Mouse (Mus musculus): ENCODE measurements at regions not wholly inside any gene's neighbourhood (a gene's known extent, or its start where the extent isn't known, plus 50 kb on each side); places are given as distances from the start of the nearest gene placed in this dataset.

GRCm38 (mm10) chr8:93697206-93697605, 112.6 kb upstream of the Gnao1 start:
- no peak overlapping the region for H3ac ChIP-seq (ENCODE audit: control insufficient read depth, insufficient read length)
- H3K4me3 ChIP-seq, result no peak overlapping the region
- no peaks in the 10 kb centered on the region for H3K27me3 ChIP-seq (ENCODE audit: control insufficient read depth, insufficient read depth, insufficient read length)
- H3K4me2 ChIP-seq (ENCODE audit: low read depth), result no peak overlapping the region
- no peaks in the 10 kb centered on the region for H3K79me2 ChIP-seq (ENCODE audit: control insufficient read depth, insufficient read depth)
- H3K36me3 ChIP-seq (ENCODE audit: control insufficient read depth, insufficient read depth), result no peaks in the 10 kb centered on the region
- TF ChIP-seq E2F4 (IDR thresholded peaks at IDR 0.05; ENCODE audit: insufficient read depth) (no peak), MYOG (IDR thresholded peaks at IDR 0.05; ENCODE audit: control insufficient read depth in 1 of 3, insufficient read depth in 1 of 3, insufficient read length in 2 of 3, low read depth in 2 of 3) (no peak), TCF12 (IDR thresholded peaks at IDR 0.05; ENCODE audit: insufficient read depth, poor library complexity, severe bottlenecking) (no peak), REST (IDR thresholded peaks at IDR 0.05; ENCODE audit: insufficient read depth, insufficient read length) (no peak), TCF3 (IDR thresholded peaks at IDR 0.05; ENCODE audit: insufficient read length, low read depth) (no peak), SRF (IDR thresholded peaks at IDR 0.05; ENCODE audit: control insufficient read depth, insufficient read length, low read depth) (no peak), MYOD1 (IDR thresholded peaks at IDR 0.05; ENCODE audit: control insufficient read depth in 1 of 3, insufficient read length in 2 of 3, low read depth in 2 of 3) (no peak), USF1 (IDR thresholded peaks at IDR 0.05; ENCODE audit: low read depth) (no peak), POLR2A (IDR thresholded peaks at IDR 0.05; ENCODE audit: insufficient read length, low read depth) (no peak), CEBPB (IDR thresholded peaks at IDR 0.05; ENCODE audit: insufficient read depth, poor library complexity, severe bottlenecking) (no peak), POLR2AphosphoS2 (IDR thresholded peaks at IDR 0.05; ENCODE audit: insufficient read length, low read depth) (no peak), MAX (IDR thresholded peaks at IDR 0.05; ENCODE audit: low read depth) (no peak)

- Histone ChIP-seq H3K4me2 (ENCODE audit: low read depth) (no peak overlapping the region), H3K79me2 (ENCODE audit: control insufficient read depth, insufficient read depth) (no peaks in the 10 kb centered on the region), H3K4me3 (no peak overlapping the region), H3K36me3 (ENCODE audit: control insufficient read depth, insufficient read depth) (no peaks in the 10 kb centered on the region), H3ac (ENCODE audit: control insufficient read depth, insufficient read length) (no peak overlapping the region), H3K27me3 (ENCODE audit: control insufficient read depth, insufficient read depth, insufficient read length) (no peaks in the 10 kb centered on the region)
- TF ChIP-seq USF1 (IDR thresholded peaks at IDR 0.05; ENCODE audit: low read depth), result no peak
- no peak for TF ChIP-seq E2F4 (IDR thresholded peaks at IDR 0.05; ENCODE audit: insufficient read depth)
- TF ChIP-seq POLR2AphosphoS2 (IDR thresholded peaks at IDR 0.05; ENCODE audit: insufficient read length, low read depth), result no peak
- TF ChIP-seq MYOG (IDR thresholded peaks at IDR 0.05; ENCODE audit: control insufficient read depth in 1 of 3, insufficient read depth in 1 of 3, insufficient read length in 2 of 3, low read depth in 2 of 3), result no peak
- no peak for TF ChIP-seq MYOD1 (IDR thresholded peaks at IDR 0.05; ENCODE audit: control insufficient read depth in 1 of 3, insufficient read length in 2 of 3, low read depth in 2 of 3)
- no peak for TF ChIP-seq TCF3 (IDR thresholded peaks at IDR 0.05; ENCODE audit: insufficient read length, low read depth)
Measured at GRCm38 (mm10) chr8:93698508-93698907, 111.3 kb upstream of the Gnao1 start.

DNA sequence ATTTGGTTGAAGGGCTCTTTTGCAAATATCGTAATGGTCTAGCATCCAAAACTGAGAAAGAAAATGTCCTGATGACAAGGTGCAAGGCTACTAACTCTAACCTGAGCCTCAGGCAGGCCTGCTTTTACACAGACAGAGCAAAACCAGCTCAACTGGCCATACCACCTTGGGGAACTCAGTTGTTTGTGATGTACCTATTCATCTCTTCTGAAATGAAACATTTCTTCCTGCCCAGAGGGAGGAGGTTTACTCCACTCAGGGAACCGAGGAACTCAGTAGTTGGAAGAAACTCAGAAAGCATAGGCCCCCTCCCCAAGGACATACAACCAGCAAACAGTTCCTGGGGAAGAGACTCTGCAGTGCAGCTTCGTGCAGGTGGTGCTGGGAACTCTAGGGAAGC, 108.4 kb upstream of the Gnao1 start:
- H3K79me2 ChIP-seq (ENCODE audit: control insufficient read depth, insufficient read depth), result no peaks in the 10 kb centered on the region
- no peaks in the 10 kb centered on the region for H3K36me3 ChIP-seq (ENCODE audit: control insufficient read depth, insufficient read depth)
- H3ac ChIP-seq (ENCODE audit: control insufficient read depth, insufficient read length), result no peak overlapping the region
- H3K4me3 ChIP-seq, result no peak overlapping the region
- no peaks in the 10 kb centered on the region for H3K27me3 ChIP-seq (ENCODE audit: control insufficient read depth, insufficient read depth, insufficient read length)
- TF ChIP-seq CEBPB (IDR thresholded peaks at IDR 0.05; ENCODE audit: insufficient read depth, poor library complexity, severe bottlenecking), result no peak
- TF ChIP-seq USF1 (IDR thresholded peaks at IDR 0.05; ENCODE audit: low read depth), result no peak
- no peak for TF ChIP-seq E2F4 (IDR thresholded peaks at IDR 0.05; ENCODE audit: insufficient read depth)
- no peak for TF ChIP-seq SRF (IDR thresholded peaks at IDR 0.05; ENCODE audit: control insufficient read depth, insufficient read length, low read depth)
- no peak for TF ChIP-seq TCF12 (IDR thresholded peaks at IDR 0.05; ENCODE audit: insufficient read depth, poor library complexity, severe bottlenecking)
- TF ChIP-seq TCF3 (IDR thresholded peaks at IDR 0.05; ENCODE audit: insufficient read length, low read depth), result no peak
- no peak for TF ChIP-seq POLR2AphosphoS2 (IDR thresholded peaks at IDR 0.05; ENCODE audit: insufficient read length, low read depth)
- TF ChIP-seq REST (IDR thresholded peaks at IDR 0.05; ENCODE audit: insufficient read depth, insufficient read length), result no peak
- TF ChIP-seq MAX (IDR thresholded peaks at IDR 0.05; ENCODE audit: low read depth), result no peak
- no peak for TF ChIP-seq MYOG (IDR thresholded peaks at IDR 0.05; ENCODE audit: control insufficient read depth in 1 of 3, insufficient read depth in 1 of 3, insufficient read length in 2 of 3, low read depth in 2 of 3)
- no peak for TF ChIP-seq MYOD1 (IDR thresholded peaks at IDR 0.05; ENCODE audit: control insufficient read depth in 1 of 3, insufficient read length in 2 of 3, low read depth in 2 of 3)
- no peak for TF ChIP-seq POLR2A (IDR thresholded peaks at IDR 0.05; ENCODE audit: insufficient read length, low read depth)
- no peak overlapping the region for H3K4me2 ChIP-seq (ENCODE audit: low read depth)

- no peak overlapping the region for H3ac ChIP-seq (ENCODE audit: control insufficient read depth, insufficient read length)
- no peaks in the 10 kb centered on the region for H3K36me3 ChIP-seq (ENCODE audit: control insufficient read depth, insufficient read depth)
- TF ChIP-seq E2F4 (IDR thresholded peaks at IDR 0.05; ENCODE audit: insufficient read depth), result no peak
- no peak for TF ChIP-seq CEBPB (IDR thresholded peaks at IDR 0.05; ENCODE audit: insufficient read depth, poor library complexity, severe bottlenecking)
- TF ChIP-seq POLR2A (IDR thresholded peaks at IDR 0.05; ENCODE audit: insufficient read length, low read depth), result no peak
- no peak for TF ChIP-seq TCF12 (IDR thresholded peaks at IDR 0.05; ENCODE audit: insufficient read depth, poor library complexity, severe bottlenecking)
- no peak for TF ChIP-seq MAX (IDR thresholded peaks at IDR 0.05; ENCODE audit: low read depth)
- no peak for TF ChIP-seq POLR2AphosphoS2 (IDR thresholded peaks at IDR 0.05; ENCODE audit: insufficient read length, low read depth)
- H3K4me2 ChIP-seq (ENCODE audit: low read depth), result no peak overlapping the region
- H3K79me2 ChIP-seq (ENCODE audit: control insufficient read depth, insufficient read depth), result no peaks in the 10 kb centered on the region
- no peak overlapping the region for H3K4me3 ChIP-seq
- H3K27me3 ChIP-seq (ENCODE audit: control insufficient read depth, insufficient read depth, insufficient read length), result peaks cover 10% of the 10 kb centered on the region
Measured at GRCm38 (mm10) chr8:93712066-93712706, 97.6 kb upstream of the Gnao1 start.

- no peak overlapping the region for H3K4me3 ChIP-seq
- no peaks in the 10 kb centered on the region for H3K79me2 ChIP-seq (ENCODE audit: control insufficient read depth, insufficient read depth)
- H3K36me3 ChIP-seq (ENCODE audit: control insufficient read depth, insufficient read depth), result no peaks in the 10 kb centered on the region
- no peak for TF ChIP-seq TCF3 (IDR thresholded peaks at IDR 0.05; ENCODE audit: insufficient read length, low read depth)
- TF ChIP-seq REST (IDR thresholded peaks at IDR 0.05; ENCODE audit: insufficient read depth, insufficient read length), result no peak
- TF ChIP-seq USF1 (IDR thresholded peaks at IDR 0.05; ENCODE audit: low read depth), result no peak
- TF ChIP-seq MYOD1 (IDR thresholded peaks at IDR 0.05; ENCODE audit: control insufficient read depth in 1 of 3, insufficient read length in 2 of 3, low read depth in 2 of 3), result no peak
- TF ChIP-seq MAX (IDR thresholded peaks at IDR 0.05; ENCODE audit: low read depth), result no peak
- no peak for TF ChIP-seq SRF (IDR thresholded peaks at IDR 0.05; ENCODE audit: control insufficient read depth, insufficient read length, low read depth)
- TF ChIP-seq POLR2AphosphoS2 (IDR thresholded peaks at IDR 0.05; ENCODE audit: insufficient read length, low read depth), result no peak
- TF ChIP-seq E2F4 (IDR thresholded peaks at IDR 0.05; ENCODE audit: insufficient read depth), result no peak
- no peak for TF ChIP-seq TCF12 (IDR thresholded peaks at IDR 0.05; ENCODE audit: insufficient read depth, poor library complexity, severe bottlenecking)
- TF ChIP-seq MYOG (IDR thresholded peaks at IDR 0.05; ENCODE audit: control insufficient read depth in 1 of 3, insufficient read depth in 1 of 3, insufficient read length in 2 of 3, low read depth in 2 of 3), result no peak
- TF ChIP-seq CEBPB (IDR thresholded peaks at IDR 0.05; ENCODE audit: insufficient read depth, poor library complexity, severe bottlenecking), result no peak
- no peak overlapping the region for H3ac ChIP-seq (ENCODE audit: control insufficient read depth, insufficient read length)
- peaks cover 10% of the 10 kb centered on the region for H3K27me3 ChIP-seq (ENCODE audit: control insufficient read depth, insufficient read depth, insufficient read length)
- H3K4me2 ChIP-seq (ENCODE audit: low read depth), result no peak overlapping the region
Measured at GRCm38 (mm10) chr8:93713221-93713620, 96.5 kb upstream of the Gnao1 start.

All from myocyte (in vitro differentiated cells).